Mouse (Mus musculus) retina, embryonic 14.5 days (tissue): Measurements from ENCODE around the gene Tbc1d15.

ENCODE experiments used
- DNase-seq: peaks from one replicate; pipeline ENCODE4 v3.0.0-alpha.2; 2015; ENCODE audit warnings: low spot score

Tbc1d15 gene

GRCm38 (mm10) chr10:115160289-115160688 lies 91.0 kb downstream of the Tbc1d15 start:
- DNase-seq = no peak
